Mouse (Mus musculus) forebrain, embryonic 13.5 days (tissue): Measurements from ENCODE around the gene H60b. TPM values are rescaled to one million over a fixed set of nuclear protein-coding genes. Genes with fewer than 3 reads are reported as not detected.
"Not testable (repeated sequence)": the region's sequence is repeated elsewhere in the genome, so short reads cannot be mapped to it uniquely, and the experiment has no call there.

Experiments
- ATAC-seq: fragments of 200-750 bp; cut with Nextera tagmentation; 2 replicates; pipeline ENCODE4 v1.8.0; 2017
- H3K27ac ChIP-seq: fragments of 300-500 bp; sonication (generic); 2 replicates; pipeline ENCODE4 v1.5.1; 2015; ENCODE audit warnings: inconsistent platforms, mild to moderate bottlenecking, moderate library complexity
- H3K27me3 ChIP-seq: fragments of 300-500 bp; sonication (generic); 2 replicates; pipeline ENCODE4 v1.6.1; 2015; ENCODE audit warnings: mild to moderate bottlenecking, inconsistent platforms
- H3K36me3 ChIP-seq: fragments of 300-500 bp; sonication (generic); 2 replicates; pipeline ENCODE4 v1.6.1; 2015; ENCODE audit warnings: mild to moderate bottlenecking, inconsistent platforms; ENCODE audit not compliant: poor library complexity, severe bottlenecking
- H3K4me1 ChIP-seq: fragments of 300-500 bp; sonication (generic); 2 replicates; pipeline ENCODE4 v1.6.1; 2015; ENCODE audit warnings: inconsistent platforms
- H3K4me2 ChIP-seq: fragments of 300-500 bp; sonication (generic); 2 replicates; pipeline ENCODE4 v1.6.1; 2015; ENCODE audit warnings: inconsistent platforms, mild to moderate bottlenecking, moderate library complexity
- H3K4me3 ChIP-seq: fragments of 300-500 bp; sonication (generic); 2 replicates; pipeline ENCODE4 v1.5.1; 2015; ENCODE audit warnings: mild to moderate bottlenecking, inconsistent platforms
- H3K9ac ChIP-seq: fragments of 300-500 bp; sonication (generic); 2 replicates; pipeline ENCODE4 v1.6.1; 2015; ENCODE audit warnings: mild to moderate bottlenecking, inconsistent platforms
- H3K9me3 ChIP-seq: fragments of 300-500 bp; sonication (generic); replicated peaks from 2 replicates; pipeline ENCODE4 v1.6.1; 2016; ENCODE audit warnings: inconsistent platforms
- WGBS: fragments of 180-500 bp; shearing (Covaris S2); methylation state at CpG from one replicate; pipeline ENCODE4 v1.1.7; 2015; 5-methylcytosine and 5-hydroxymethylcytosine counted together
- polyA plus RNA-seq: library from polyadenylated mRNA; unstranded; fragments of >200 nt; fragmentation: Nextera tagmentation; extraction: Ambion mirVana; gene quantifications from 2 replicates; pipeline ENCODE4 v1.2.1, GENCODE M21; 2015

H60b gene
- polyA plus RNA-seq = 0.61 and 0.81 TPM in 2 replicates

- not testable (repeated sequence) for H3K4me1 ChIP-seq, H3K36me3 ChIP-seq, H3K27ac ChIP-seq, H3K9me3 ChIP-seq
- peak within 1 kb of the TSS; percentile 36 for H3K4me3 ChIP-seq
- peaks cover 84% of the 10 kb centered on the region for H3K27me3 ChIP-seq
- H3K4me2 ChIP-seq = peak within 1 kb of the TSS; percentile 57
- under 1% methylated on average over 48 of the region's 48 CpGs for WGBS
- H3K9ac ChIP-seq = 0 out of 2 replicates have a peak within 1 kb of the TSS, but pooled peaks have one; percentile 26
- peak; percentile 65 for ATAC-seq
Measured at GRCm38 (mm10) chr10:22158310-22158999, at the start of gene H60b, which contains the start of gene Raet1e. Gene H60b (plus strand): TSS chr10:22158586. Gene Raet1e (plus strand): TSS chr10:22158569.

- Histone ChIP-seq H3K4me2 (peak overlapping the region; percentile 70), H3K36me3 (no peaks in the 10 kb centered on the region), H3K27me3 (no peaks in the 10 kb centered on the region), H3K27ac (no peak overlapping the region), H3K4me3 (peak overlapping the region; percentile 39), H3K4me1 (peaks cover 3% of the 10 kb centered on the region; the same call in 1 of the 2 replicates), H3K9ac (peak overlapping the region; percentile 67), H3K9me3 (no peaks in the 10 kb centered on the region)
- peak; percentile 89 for ATAC-seq
- under 1% methylated on average over 19 of the region's 19 CpGs for WGBS
Measured at GRCm38 (mm10) chr10:22140665-22141280, 17.6 kb upstream of the H60b start.

DNA sequence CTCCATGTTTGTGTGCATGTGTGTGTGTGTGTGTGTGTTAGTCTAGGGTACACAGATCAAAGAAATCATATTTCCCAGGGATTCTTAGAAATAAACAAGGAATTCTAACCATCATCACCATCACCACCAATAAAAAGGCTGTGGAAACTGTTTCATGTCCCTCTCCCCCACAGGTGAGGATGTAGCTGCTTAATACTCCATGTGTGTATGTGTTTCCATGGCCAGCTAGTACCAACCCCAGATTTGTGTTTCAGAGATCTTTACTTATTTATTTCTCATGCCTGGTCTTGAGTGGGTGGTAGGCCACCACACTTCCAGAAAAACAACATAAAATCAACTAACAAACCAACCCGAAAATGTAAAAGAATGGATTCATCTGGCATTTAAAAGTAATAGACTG lies 16.2 kb upstream of the H60b start:
- not testable (repeated sequence) for H3K4me3 ChIP-seq, H3K4me2 ChIP-seq, H3K9ac ChIP-seq, H3K36me3 ChIP-seq, H3K9me3 ChIP-seq, ATAC-seq, H3K27ac ChIP-seq, H3K4me1 ChIP-seq, H3K27me3 ChIP-seq
- WGBS = 85% methylated on average over 1 of the region's 1 CpGs

- H3K9ac ChIP-seq = no peak overlapping the region
- no peak overlapping the region for H3K4me3 ChIP-seq
- 67% methylated on average over 5 of the region's 5 CpGs for WGBS
- no peaks in the 10 kb centered on the region for H3K36me3 ChIP-seq
- H3K27ac ChIP-seq = no peak overlapping the region
- H3K9me3 ChIP-seq = no peaks in the 10 kb centered on the region
- no peak for ATAC-seq
- peaks cover 3% of the 10 kb centered on the region; the same call in 1 of the 2 replicates for H3K4me1 ChIP-seq
- no peaks in the 10 kb centered on the region for H3K27me3 ChIP-seq
- no peak overlapping the region for H3K4me2 ChIP-seq
Measured at GRCm38 (mm10) chr10:22142926-22143325, 15.5 kb upstream of the H60b start.

- Histone ChIP-seq H3K27me3 (peaks cover 40% of the 10 kb centered on the region), H3K4me3 (peak overlapping the region; percentile 58), H3K36me3 (no peaks in the 10 kb centered on the region), H3K4me1 (peaks cover 28% of the 10 kb centered on the region), H3K4me2 (peak overlapping the region; percentile 85), H3K27ac (0 out of 2 replicates have a peak overlapping the region, but pooled peaks have one; percentile 31), H3K9me3 (no peaks in the 10 kb centered on the region), H3K9ac (peak overlapping the region; percentile 71)
- WGBS = 0% methylated on average over 48 of the region's 50 CpGs
- peak; percentile 83 for ATAC-seq
Measured at GRCm38 (mm10) chr10:22148441-22149072, 9.8 kb upstream of the H60b start.

DNA sequence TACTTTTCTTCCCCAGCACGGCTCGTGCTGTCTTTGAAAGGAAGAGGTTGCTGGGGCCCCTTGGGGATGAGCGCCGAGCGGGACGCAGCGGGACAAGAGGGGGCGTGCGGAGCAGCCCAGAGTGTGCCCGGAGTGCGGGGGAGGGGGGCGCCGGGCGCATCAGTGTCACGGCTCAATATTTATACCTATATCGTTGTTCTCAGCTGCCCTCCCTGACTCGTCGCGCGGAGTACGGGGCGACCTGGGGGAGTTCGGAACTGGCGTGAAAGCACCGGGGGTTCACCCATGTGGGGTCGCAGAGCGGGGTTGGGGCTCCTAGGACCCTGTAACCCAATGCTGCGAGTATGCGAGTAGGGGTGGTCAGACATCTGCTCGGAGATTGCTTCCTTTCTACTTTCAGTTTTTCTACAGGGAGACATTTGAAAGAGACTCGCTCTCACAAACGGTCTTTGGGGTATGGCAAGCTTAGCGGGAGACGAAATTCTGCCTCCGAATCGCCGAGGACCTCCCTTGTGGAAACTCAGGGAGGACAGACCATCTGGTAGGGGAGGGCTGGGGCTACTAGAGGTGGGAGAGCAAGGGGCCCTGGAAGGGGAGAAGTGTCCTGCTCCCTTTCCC lies 9.2 kb upstream of the H60b start, which contains the start of gene E030030I06Rik:
TSS of gene E030030I06Rik (minus strand) at position 198 of the 618 bp plus-strand sequence.
- H3K27me3 ChIP-seq = peaks cover 46% of the 10 kb centered on the region
- peak; percentile 58 for ATAC-seq
- peak within 1 kb of the TSS; percentile 58 for H3K4me3 ChIP-seq
- H3K4me1 ChIP-seq = peaks cover 28% of the 10 kb centered on the region
- WGBS = under 1% methylated on average over 36 of the region's 37 CpGs
- H3K9me3 ChIP-seq = no peaks in the 10 kb centered on the region
- peak within 1 kb of the TSS; percentile 71 for H3K9ac ChIP-seq
- H3K27ac ChIP-seq = 0 out of 2 replicates have a peak within 1 kb of the TSS, but pooled peaks have one; percentile 31
- H3K36me3 ChIP-seq = no peaks in the 10 kb centered on the region
- peak within 1 kb of the TSS; percentile 85 for H3K4me2 ChIP-seq

- Histone ChIP-seq H3K4me3 (peak overlapping the region; percentile 58), H3K9me3 (no peaks in the 10 kb centered on the region), H3K36me3 (no peaks in the 10 kb centered on the region), H3K4me1 (peaks cover 28% of the 10 kb centered on the region), H3K27ac (no peak overlapping the region), H3K27me3 (peaks cover 49% of the 10 kb centered on the region), H3K9ac (peak overlapping the region; percentile 71; the same call in 1 of the 2 replicates), H3K4me2 (peak overlapping the region; percentile 85)
- ATAC-seq = no peak
- under 1% methylated on average over 50 of the region's 50 CpGs for WGBS
Measured at GRCm38 (mm10) chr10:22149691-22150465, 8.5 kb upstream of the H60b start.

- WGBS = under 1% methylated on average over 27 of the region's 27 CpGs
- H3K27me3 ChIP-seq = peaks cover 56% of the 10 kb centered on the region
Measured at GRCm38 (mm10) chr10:22150593-22150992, 7.8 kb upstream of the H60b start.

GRCm38 (mm10) chr10:22151056-22151862 lies 7.1 kb upstream of the H60b start:
- not testable (repeated sequence) for H3K36me3 ChIP-seq, H3K9ac ChIP-seq, ATAC-seq, H3K9me3 ChIP-seq, H3K27ac ChIP-seq
- Histone ChIP-seq H3K4me3 (peak overlapping the region; percentile 19), H3K4me1 (peaks cover 28% of the 10 kb centered on the region), H3K27me3 (peaks cover 63% of the 10 kb centered on the region), H3K4me2 (peak overlapping the region; percentile 85)
- WGBS = 1% methylated on average over 55 of the region's 55 CpGs

More at GRCm38 (mm10) chr10:22150593-22150992, 7.8 kb upstream of the H60b start:
- no peaks in the 10 kb centered on the region for H3K36me3 ChIP-seq
- peak overlapping the region; percentile 58 for H3K4me3 ChIP-seq
- H3K9ac ChIP-seq = no peak overlapping the region
- H3K4me2 ChIP-seq = peak overlapping the region; percentile 85
- ATAC-seq = no peak
- H3K4me1 ChIP-seq = peaks cover 28% of the 10 kb centered on the region
- no peak overlapping the region for H3K27ac ChIP-seq
- H3K9me3 ChIP-seq = no peaks in the 10 kb centered on the region

GRCm38 (mm10) chr10:22151863-22152640 lies 6.3 kb upstream of the H60b start:
- Histone ChIP-seq H3K4me1 (peaks cover 28% of the 10 kb centered on the region), H3K27me3 (peaks cover 71% of the 10 kb centered on the region)
- not testable (repeated sequence) for H3K27ac ChIP-seq, ATAC-seq, H3K36me3 ChIP-seq, H3K9ac ChIP-seq, H3K4me2 ChIP-seq, H3K4me3 ChIP-seq, H3K9me3 ChIP-seq
- WGBS = 2% methylated on average over 11 of the region's 11 CpGs
